In genomic region chr16:30308616-30309394, GRCm38 (mm10) we compare ENCODE assay signal across 9 mouse cellular contexts. TPM values are rescaled to one million over a fixed set of nuclear protein-coding genes. Genes with fewer than 3 reads are reported as not detected.
DNase-seq lines count a peak whose midpoint lies in the region; ATAC-seq and TF ChIP-seq lines count a peak whose summit lies in the region.
"Had no signal": no experiment of that assay in that cellular context is flagged by ENCODE, and none has a peak within 500 bp of the region (broad histone marks: within the 10 kb centered on the region; RNA-seq: fewer than 3 reads in every experiment).

No protein-coding gene starts in this region.

- no peaks in the 10 kb centered on the region for H3K9me3 ChIP-seq in forebrain, embryonic 15.5 days
- no peaks in the 10 kb centered on the region for H3K9me3 ChIP-seq in hindbrain, postnatal 0 days (ENCODE audit: low read length)

- peak overlapping the region; percentile 91 for H3K4me2 ChIP-seq in forebrain, embryonic 15.5 days (replicated peaks)
- H3K4me2 ChIP-seq in hindbrain, postnatal 0 days (ENCODE audit: low read depth, low read length) = peak overlapping the region; percentile 93

- H3K9ac ChIP-seq in forebrain, embryonic 15.5 days (replicated peaks) = peak overlapping the region; percentile 56
- peak overlapping the region; percentile 59 for H3K9ac ChIP-seq in hindbrain, postnatal 0 days (replicated peaks; ENCODE audit: low read length)

- peak overlapping the region; percentile 68 for H3K4me3 ChIP-seq in forebrain, embryonic 15.5 days
- peak overlapping the region; percentile 56 for H3K4me3 ChIP-seq in hindbrain, postnatal 0 days (ENCODE audit: low read length)

- peak; percentile 22; the same call in 1 of the 2 replicates for TF ChIP-seq CTCF in hindbrain, postnatal 0 days (IDR thresholded peaks at IDR 0.05; ENCODE audit: low read depth)

- peak; percentile 81 for ATAC-seq in forebrain, embryonic 15.5 days (replicated peaks)
- peak; percentile 82 for ATAC-seq in hindbrain, postnatal 0 days

- DNase-seq in T-cell, adult 2 months (ENCODE audit: low spot score) = peak; percentile 48
- DNase-seq in cerebellum, adult 11 months = peak; percentile 73
- DNase-seq in hindbrain, postnatal 0 days (ENCODE audit: low spot score) = peak; percentile 89
- DNase-seq in left cerebral cortex, adult 8-10 months (ENCODE audit: low spot score in 2 of 2) = peak; percentile 43 to 60
- peak; percentile 40 to 52 for DNase-seq in lung, postnatal 4 days
- DNase-seq in right cerebral cortex, postnatal 10 days (ENCODE audit: low spot score in 2 of 2) = peak; percentile 72 to 77
- no peak for DNase-seq in adipocyte (ENCODE audit: low spot score)

- no peak overlapping the region for H3K27ac ChIP-seq in forebrain, embryonic 15.5 days (replicated peaks)
- peak overlapping the region; percentile 26; the same call in 1 of the 2 replicates for H3K27ac ChIP-seq in hindbrain, postnatal 0 days

- WGBS in forebrain, embryonic 15.5 days = under 1% methylated on average over 72 of the region's 72 CpGs
- WGBS in hindbrain, postnatal 0 days = 2% methylated on average over 70 of the region's 72 CpGs

- H3K36me3 ChIP-seq in forebrain, embryonic 15.5 days = no peaks in the 10 kb centered on the region
- no peaks in the 10 kb centered on the region for H3K36me3 ChIP-seq in hindbrain, postnatal 0 days (ENCODE audit: insufficient read depth, low read length)

- peaks cover 38% of the 10 kb centered on the region for H3K27me3 ChIP-seq in forebrain, embryonic 15.5 days
- peaks cover 22% of the 10 kb centered on the region; the same call in 1 of the 2 replicates for H3K27me3 ChIP-seq in hindbrain, postnatal 0 days (ENCODE audit: insufficient read depth, low read length)

- H3K4me1 ChIP-seq in forebrain, embryonic 15.5 days = peaks cover 18% of the 10 kb centered on the region
- H3K4me1 ChIP-seq in hindbrain, postnatal 0 days (ENCODE audit: insufficient read depth, low read length) = 0 out of 2 replicates have a peak, but pooled peaks cover 7% of the 10 kb centered on the region

RNA-seq across cellular contexts. Expression of gene Gp5, which starts 1.8 kb away (rescaled TPM):
- polyA plus RNA-seq in forebrain, embryonic 15.5 days (2015; fragmentation: Nextera tagmentation; extraction: Ambion mirVana) = 0.27 and 0.29 TPM in 2 replicates
- 0.58 and 1.3 TPM in 2 replicates for total RNA-seq in hindbrain, postnatal 0 days (2014; rRNA removed)
- 0.72 and 1.0 TPM in 2 replicates for polyA plus RNA-seq in hindbrain, postnatal 0 days (2015; fragmentation: Nextera tagmentation; extraction: Ambion mirVana)
- 1 to 10 TPM in 1 of 4 experiments, under 1 TPM in 3; 0.74 to 1.6 (median 0.90) TPM for total RNA-seq in left cerebral cortex, adult 8-10 months (2022)

RNA-seq across cellular contexts. Expression of gene Lrrc15, which starts 25.7 kb away (rescaled TPM):
- polyA plus RNA-seq in forebrain, embryonic 15.5 days (2015; fragmentation: Nextera tagmentation; extraction: Ambion mirVana) = 0.05 and 0.08 TPM in 2 replicates
- total RNA-seq in hindbrain, postnatal 0 days (2014; rRNA removed) = 0.04 and 0.16 TPM in 2 replicates
- 0.09 and 0.14 TPM in 2 replicates for polyA plus RNA-seq in hindbrain, postnatal 0 days (2015; fragmentation: Nextera tagmentation; extraction: Ambion mirVana)
- not detected for total RNA-seq in left cerebral cortex, adult 8-10 months (2022)
- total RNA-seq: left cerebral cortex, postnatal 10 days had no signal

RNA-seq across cellular contexts. Expression of gene Cpn2, which starts 41.5 kb away (rescaled TPM):
- not detected in 2 replicates for polyA plus RNA-seq in forebrain, embryonic 15.5 days (2015; fragmentation: Nextera tagmentation; extraction: Ambion mirVana)
- total RNA-seq in hindbrain, postnatal 0 days (2014; rRNA removed) = under 0.01 TPM in 1 of 2 replicates, not detected in the other
- not detected in 2 replicates for polyA plus RNA-seq in hindbrain, postnatal 0 days (2015; fragmentation: Nextera tagmentation; extraction: Ambion mirVana)
- not detected for total RNA-seq in left cerebral cortex, adult 8-10 months (2022)
- total RNA-seq: left cerebral cortex, postnatal 10 days had no signal
